Mouse (Mus musculus) kidney, embryonic 14.5 days (tissue): ENCODE results near the gene Gnai3. TPM values are rescaled to one million over a fixed set of nuclear protein-coding genes. Genes with fewer than 3 reads are reported as not detected.

Experiments used
- ATAC-seq: fragments of 200-750 bp; cut with Nextera tagmentation; 2 replicates; pipeline ENCODE4 v1.8.0; 2017; ENCODE audit warnings: moderate number of reproducible peaks, mild to moderate bottlenecking, moderate TSS enrichment, moderate library complexity; ENCODE audit not compliant: low FRiP score, low TSS enrichment
- H3K27ac ChIP-seq: fragments of 300-500 bp; sonication (generic); 2 replicates; pipeline ENCODE4 v1.5.1; 2014; ENCODE audit warnings: low read depth, mild to moderate bottlenecking, low read length, moderate library complexity, mixed read lengths
- H3K27me3 ChIP-seq: fragments of 300-500 bp; sonication (generic); 2 replicates; pipeline ENCODE4 v1.6.1; 2014; ENCODE audit warnings: mild to moderate bottlenecking, low read length; ENCODE audit not compliant: control insufficient read depth, insufficient read depth
- H3K36me3 ChIP-seq: fragments of 300-500 bp; sonication (generic); 2 replicates; pipeline ENCODE4 v1.6.1; 2014; ENCODE audit warnings: low read length, mixed read lengths; ENCODE audit not compliant: control insufficient read depth, insufficient read depth
- H3K4me1 ChIP-seq: fragments of 300-500 bp; sonication (generic); 2 replicates; pipeline ENCODE4 v1.6.1; 2014; ENCODE audit warnings: low read length, mixed read lengths; ENCODE audit not compliant: control insufficient read depth, insufficient read depth
- H3K4me2 ChIP-seq: fragments of 300-500 bp; sonication (generic); replicated peaks from 2 replicates; pipeline ENCODE4 v1.6.1; 2014; ENCODE audit warnings: low read depth, mild to moderate bottlenecking, low read length
- H3K4me3 ChIP-seq: fragments of 300-500 bp; sonication (generic); 2 replicates; pipeline ENCODE4 v1.5.1; 2014; ENCODE audit warnings: mild to moderate bottlenecking, low read length
- H3K9ac ChIP-seq: fragments of 300-500 bp; sonication (generic); 2 replicates; pipeline ENCODE4 v1.6.1; 2014; ENCODE audit warnings: low read depth, mild to moderate bottlenecking, low read length, moderate library complexity
- H3K9me3 ChIP-seq: fragments of 300-500 bp; sonication (generic); 2 replicates; pipeline ENCODE4 v1.6.1; 2016; ENCODE audit warnings: low read length; ENCODE audit not compliant: control insufficient read depth
- whole genome bisulfite sequencing: fragments of 180-500 bp; shearing (Covaris S2); extraction: QIAGEN DNeasy Blood & Tissue Kit; methylation state at CpG from one replicate; pipeline ENCODE4 v1.1.7; 2014; 5-methylcytosine and 5-hydroxymethylcytosine counted together
- polyA plus RNA-seq: library from polyadenylated mRNA; unstranded; fragments of >200 nt; fragmentation: Nextera tagmentation; extraction: Ambion mirVana; gene quantifications from 2 replicates; pipeline ENCODE4 v1.2.1, GENCODE M21; 2014

Gene Gnai3
- 115 and 181 TPM in 2 replicates for polyA plus RNA-seq

GRCm38 (mm10) chr3:108145534-108146445 lies at the start of gene Gnai3:
Gene Gnai3, minus strand, starts transcription at chr3:108146146.
- Histone ChIP-seq H3K36me3 (peaks cover 4% of the 10 kb centered on the region; the same call in 1 of the 2 replicates), H3K9ac (peak within 1 kb of the TSS; percentile 95), H3K4me2 (peak within 1 kb of the TSS; percentile 71), H3K4me1 (peaks cover 12% of the 10 kb centered on the region), H3K27me3 (no peaks in the 10 kb centered on the region), H3K27ac (peak within 1 kb of the TSS; percentile 93), H3K4me3 (peak within 1 kb of the TSS; percentile 83), H3K9me3 (no peaks in the 10 kb centered on the region)
- under 1% methylated on average over 63 of the region's 63 CpGs for WGBS
- peak; percentile 94 for ATAC-seq

- Histone ChIP-seq H3K4me3 (no peak overlapping the region), H3K36me3 (no peaks in the 10 kb centered on the region), H3K27ac (peak overlapping the region; percentile 38; the same call in 1 of the 2 replicates), H3K4me2 (no peak overlapping the region), H3K27me3 (no peaks in the 10 kb centered on the region), H3K9ac (no peak overlapping the region), H3K9me3 (no peaks in the 10 kb centered on the region), H3K4me1 (peaks cover 26% of the 10 kb centered on the region)
- 61% methylated on average over 4 of the region's 4 CpGs for WGBS
- ATAC-seq, result no peak
Observed at GRCm38 (mm10) chr3:108195287-108195686, 49.3 kb upstream of the Gnai3 start.

DNA sequence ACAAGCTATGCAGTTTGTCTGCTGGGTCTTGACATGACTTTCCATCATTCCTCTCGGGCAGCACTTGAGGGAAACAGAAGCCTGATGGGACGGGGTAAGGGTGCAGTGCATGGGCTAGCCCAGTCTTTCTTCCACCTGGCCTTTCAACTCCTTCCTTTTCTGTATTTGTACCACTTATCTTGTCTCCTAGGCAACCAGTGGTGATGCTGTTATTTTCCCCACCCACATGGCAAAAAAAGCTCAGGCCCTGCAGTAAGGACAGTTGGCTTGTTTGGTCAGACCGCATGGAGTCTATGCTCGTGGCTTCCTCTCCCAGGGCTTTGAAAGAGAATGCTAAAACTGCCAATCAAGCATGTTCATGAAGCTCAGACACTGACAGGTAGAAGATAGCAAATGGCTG lies 47.7 kb upstream of the Gnai3 start:
- no peak overlapping the region for H3K9ac ChIP-seq
- 65% methylated on average over 4 of the region's 4 CpGs for WGBS
- H3K9me3 ChIP-seq, result no peaks in the 10 kb centered on the region
- H3K27me3 ChIP-seq, result no peaks in the 10 kb centered on the region
- no peak for ATAC-seq
- no peaks in the 10 kb centered on the region for H3K36me3 ChIP-seq
- no peak overlapping the region for H3K4me3 ChIP-seq
- peaks cover 26% of the 10 kb centered on the region for H3K4me1 ChIP-seq
- H3K4me2 ChIP-seq, result no peak overlapping the region
- H3K27ac ChIP-seq, result no peak overlapping the region

GRCm38 (mm10) chr3:108189897-108190296 lies 44.0 kb upstream of the Gnai3 start:
- Histone ChIP-seq H3K9me3 (no peaks in the 10 kb centered on the region), H3K4me1 (peaks cover 14% of the 10 kb centered on the region; the same call in 1 of the 2 replicates), H3K27me3 (0 out of 2 replicates have a peak, but pooled peaks cover 3% of the 10 kb centered on the region), H3K36me3 (no peaks in the 10 kb centered on the region), H3K4me2 (no peak overlapping the region), H3K9ac (no peak overlapping the region), H3K27ac (no peak overlapping the region), H3K4me3 (no peak overlapping the region)
- WGBS, result 62% methylated on average over 5 of the region's 5 CpGs
- no peak for ATAC-seq

DNA sequence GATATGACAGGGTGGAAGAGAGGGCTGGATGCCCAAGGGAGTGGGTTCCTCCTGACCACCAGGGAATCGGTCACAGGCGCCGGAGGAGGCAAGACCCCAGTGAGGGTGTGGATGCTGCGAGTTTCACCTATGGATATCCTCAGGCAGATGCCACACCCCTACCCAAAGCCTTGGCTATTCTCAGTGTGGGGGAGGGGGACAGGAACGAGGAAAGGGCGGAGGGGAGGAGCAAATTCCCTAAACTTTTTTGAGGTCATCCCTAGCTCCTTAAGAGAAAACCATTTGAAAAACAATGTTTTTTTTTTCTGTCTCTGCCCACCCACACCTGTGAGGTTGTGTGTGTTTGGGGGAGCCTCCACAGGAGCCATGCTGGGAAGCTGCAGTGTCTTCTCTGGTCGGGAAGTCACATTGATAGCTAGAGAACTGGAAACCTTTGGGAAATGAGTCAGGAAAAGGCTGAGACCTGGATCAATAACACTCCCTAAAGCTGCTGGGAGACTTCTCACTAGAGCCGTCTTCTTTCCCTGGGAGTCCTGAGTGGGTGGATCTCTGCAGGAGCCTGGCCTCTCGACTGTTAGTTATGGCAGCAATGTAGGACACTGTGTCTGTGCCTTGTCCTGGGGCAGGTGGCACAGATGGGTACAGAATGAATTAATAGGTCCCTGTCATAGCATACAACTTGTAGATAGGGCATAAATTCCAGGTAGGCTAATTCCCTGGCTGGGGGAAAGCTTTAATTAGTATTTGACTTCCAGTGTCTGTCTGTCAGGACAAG lies 43.0 kb upstream of the Gnai3 start:
- 71% methylated on average over 9 of the region's 9 CpGs for WGBS
- Histone ChIP-seq H3K9me3 (no peaks in the 10 kb centered on the region), H3K36me3 (no peaks in the 10 kb centered on the region)

GRCm38 (mm10) chr3:108187111-108187795 lies 41.3 kb upstream of the Gnai3 start:
- peak overlapping the region; percentile 77; the same call in 1 of the 2 replicates for H3K9ac ChIP-seq
- H3K36me3 ChIP-seq, result no peaks in the 10 kb centered on the region
- H3K9me3 ChIP-seq, result no peaks in the 10 kb centered on the region
- no peak overlapping the region for H3K27ac ChIP-seq
- peak overlapping the region; percentile 74; the same call in 1 of the 2 replicates for H3K4me3 ChIP-seq
- peaks cover 11% of the 10 kb centered on the region; the same call in 1 of the 2 replicates for H3K4me1 ChIP-seq
- H3K4me2 ChIP-seq, result peak overlapping the region; percentile 98
- 0 out of 2 replicates have a peak, but pooled peaks cover 3% of the 10 kb centered on the region for H3K27me3 ChIP-seq
- peak; percentile 33; the same call in 1 of the 2 replicates for ATAC-seq
- WGBS, result 59% methylated on average over 20 of the region's 20 CpGs

More for the DNA sequence above, 43.0 kb upstream of the Gnai3 start:
- 0 out of 2 replicates have a peak, but pooled peaks cover 3% of the 10 kb centered on the region for H3K27me3 ChIP-seq
- no peak overlapping the region for H3K4me2 ChIP-seq
- H3K4me1 ChIP-seq, result peaks cover 11% of the 10 kb centered on the region; the same call in 1 of the 2 replicates
- H3K27ac ChIP-seq, result no peak overlapping the region
- H3K4me3 ChIP-seq, result no peak overlapping the region
- no peak overlapping the region for H3K9ac ChIP-seq
- no peak for ATAC-seq

- Histone ChIP-seq H3K27ac (no peak within 1 kb of the TSS), H3K4me1 (peaks cover 11% of the 10 kb centered on the region; the same call in 1 of the 2 replicates)
- ATAC-seq, result peak; percentile 84
Observed at GRCm38 (mm10) chr3:108186098-108187047, 40.4 kb upstream of the Gnai3 start, which contains the start of gene Amigo1. Gene Amigo1, plus strand, starts transcription at chr3:108186335.

More at GRCm38 (mm10) chr3:108186098-108187047, 40.4 kb upstream of the Gnai3 start, which contains the start of gene Amigo1:
- Histone ChIP-seq H3K4me3 (peak within 1 kb of the TSS; percentile 74), H3K4me2 (peak within 1 kb of the TSS; percentile 98), H3K27me3 (0 out of 2 replicates have a peak, but pooled peaks cover 3% of the 10 kb centered on the region), H3K9me3 (no peaks in the 10 kb centered on the region), H3K9ac (peak within 1 kb of the TSS; percentile 77), H3K36me3 (no peaks in the 10 kb centered on the region)
- 2% methylated on average over 70 of the region's 100 CpGs for WGBS
